Mouse (Mus musculus): Measurements from ENCODE around the gene 2310011J03Rik. TPM values are rescaled to one million over a fixed set of nuclear protein-coding genes. Genes with fewer than 3 reads are reported as not detected.

The 2310011J03Rik gene
- polyA plus RNA-seq, 1 experiment from 2014 or later = 46.6 TPM

- H3K9ac ChIP-seq (ENCODE audit: low read length) = 0 out of 2 replicates have a peak overlapping the region, but pooled peaks have one; percentile 22
- peaks cover 7% of the 10 kb centered on the region; the same call in 1 of the 2 replicates for H3K4me1 ChIP-seq (ENCODE audit: control insufficient read depth, insufficient read depth, low read length)
- ATAC-seq (ENCODE audit: insufficient read depth, low FRiP score) = no peak
- H3K9me3 ChIP-seq (replicated peaks; ENCODE audit: control insufficient read depth, low read length) = no peaks in the 10 kb centered on the region
- H3K4me2 ChIP-seq (ENCODE audit: low read depth, low read length) = no peak overlapping the region
- H3K27ac ChIP-seq (ENCODE audit: low read length) = no peak overlapping the region
- WGBS = 36% methylated on average over 11 of the region's 11 CpGs
- no peaks in the 10 kb centered on the region for H3K36me3 ChIP-seq (ENCODE audit: control insufficient read depth, insufficient read depth, low read length)
- H3K4me3 ChIP-seq (replicated peaks; ENCODE audit: low read length) = no peak overlapping the region
- H3K27me3 ChIP-seq (ENCODE audit: control insufficient read depth, insufficient read depth, low read length) = peaks cover 59% of the 10 kb centered on the region
These were observed 19.6 kb downstream of the 2310011J03Rik start for GRCm38 (mm10) chr10:80300672-80301181.

- H3K27ac ChIP-seq (ENCODE audit: low read length) = no peak overlapping the region
- WGBS = 54% methylated on average over 10 of the region's 10 CpGs
- no peak overlapping the region for H3K9ac ChIP-seq (ENCODE audit: low read length)
- no peaks in the 10 kb centered on the region for H3K36me3 ChIP-seq (ENCODE audit: control insufficient read depth, insufficient read depth, low read length)
- no peak for ATAC-seq (ENCODE audit: insufficient read depth, low FRiP score)
- peaks cover 8% of the 10 kb centered on the region for H3K4me1 ChIP-seq (ENCODE audit: control insufficient read depth, insufficient read depth, low read length)
- no peak overlapping the region for H3K4me2 ChIP-seq (ENCODE audit: low read depth, low read length)
- H3K27me3 ChIP-seq (ENCODE audit: control insufficient read depth, insufficient read depth, low read length) = peaks cover 50% of the 10 kb centered on the region
- no peaks in the 10 kb centered on the region for H3K9me3 ChIP-seq (replicated peaks; ENCODE audit: control insufficient read depth, low read length)
- no peak overlapping the region for H3K4me3 ChIP-seq (replicated peaks; ENCODE audit: low read length)
These were observed 20.5 kb downstream of the 2310011J03Rik start for GRCm38 (mm10) chr10:80299824-80300223.

- Histone ChIP-seq H3K36me3 (ENCODE audit: control insufficient read depth, insufficient read depth, low read length) (0 out of 2 replicates have a peak, but pooled peaks cover 5% of the 10 kb centered on the region), H3K27me3 (ENCODE audit: control insufficient read depth, insufficient read depth, low read length) (peaks cover 45% of the 10 kb centered on the region), H3K9me3 (replicated peaks; ENCODE audit: control insufficient read depth, low read length) (no peaks in the 10 kb centered on the region), H3K4me2 (ENCODE audit: low read depth, low read length) (no peak overlapping the region), H3K4me1 (ENCODE audit: control insufficient read depth, insufficient read depth, low read length) (peaks cover 8% of the 10 kb centered on the region), H3K4me3 (replicated peaks; ENCODE audit: low read length) (no peak overlapping the region; the same call in 1 of the 2 replicates), H3K9ac (ENCODE audit: low read length) (no peak overlapping the region), H3K27ac (ENCODE audit: low read length) (no peak overlapping the region)
- 13% methylated on average over 15 of the region's 15 CpGs for WGBS
- ATAC-seq (ENCODE audit: insufficient read depth, low FRiP score) = no peak
These were observed 21.0 kb downstream of the 2310011J03Rik start for GRCm38 (mm10) chr10:80299301-80299700.

- no peak overlapping the region; the same call in 1 of the 2 replicates for H3K4me3 ChIP-seq (replicated peaks; ENCODE audit: low read length)
- no peak for ATAC-seq (ENCODE audit: insufficient read depth, low FRiP score)
- H3K9me3 ChIP-seq (replicated peaks; ENCODE audit: control insufficient read depth, low read length) = no peaks in the 10 kb centered on the region
- peaks cover 45% of the 10 kb centered on the region for H3K27me3 ChIP-seq (ENCODE audit: control insufficient read depth, insufficient read depth, low read length)
- H3K4me1 ChIP-seq (ENCODE audit: control insufficient read depth, insufficient read depth, low read length) = peaks cover 13% of the 10 kb centered on the region
- no peak overlapping the region for H3K9ac ChIP-seq (ENCODE audit: low read length)
- H3K4me2 ChIP-seq (ENCODE audit: low read depth, low read length) = no peak overlapping the region
- H3K27ac ChIP-seq (ENCODE audit: low read length) = no peak overlapping the region
- WGBS = 5% methylated on average over 26 of the region's 26 CpGs
- 0 out of 2 replicates have a peak, but pooled peaks cover 8% of the 10 kb centered on the region for H3K36me3 ChIP-seq (ENCODE audit: control insufficient read depth, insufficient read depth, low read length)
These were observed 21.6 kb downstream of the 2310011J03Rik start for GRCm38 (mm10) chr10:80298571-80299281.

GRCm38 (mm10) chr10:80297526-80298133 lies 22.7 kb downstream of the 2310011J03Rik start:
- Histone ChIP-seq H3K4me1 (ENCODE audit: control insufficient read depth, insufficient read depth, low read length) (peaks cover 19% of the 10 kb centered on the region), H3K9ac (ENCODE audit: low read length) (0 out of 2 replicates have a peak overlapping the region, but pooled peaks have one; percentile 1), H3K27me3 (ENCODE audit: control insufficient read depth, insufficient read depth, low read length) (peaks cover 41% of the 10 kb centered on the region)

GRCm38 (mm10) chr10:80296824-80297223 lies 23.5 kb downstream of the 2310011J03Rik start:
- 0 out of 2 replicates have a peak overlapping the region, but pooled peaks have one; percentile 2 for H3K9ac ChIP-seq (ENCODE audit: low read length)
- H3K9me3 ChIP-seq (replicated peaks; ENCODE audit: control insufficient read depth, low read length) = no peaks in the 10 kb centered on the region
- H3K27me3 ChIP-seq (ENCODE audit: control insufficient read depth, insufficient read depth, low read length) = peaks cover 39% of the 10 kb centered on the region
- no peak overlapping the region for H3K27ac ChIP-seq (ENCODE audit: low read length)
- 0 out of 2 replicates have a peak, but pooled peaks cover 8% of the 10 kb centered on the region for H3K36me3 ChIP-seq (ENCODE audit: control insufficient read depth, insufficient read depth, low read length)
- peaks cover 15% of the 10 kb centered on the region for H3K4me1 ChIP-seq (ENCODE audit: control insufficient read depth, insufficient read depth, low read length)
- H3K4me2 ChIP-seq (ENCODE audit: low read depth, low read length) = no peak overlapping the region
- no peak overlapping the region for H3K4me3 ChIP-seq (replicated peaks; ENCODE audit: low read length)
- WGBS = 79% methylated on average over 5 of the region's 5 CpGs
- ATAC-seq (ENCODE audit: insufficient read depth, low FRiP score) = no peak

More at GRCm38 (mm10) chr10:80297526-80298133, 22.7 kb downstream of the 2310011J03Rik start:
- Histone ChIP-seq H3K4me3 (replicated peaks; ENCODE audit: low read length) (no peak overlapping the region), H3K4me2 (ENCODE audit: low read depth, low read length) (no peak overlapping the region), H3K36me3 (ENCODE audit: control insufficient read depth, insufficient read depth, low read length) (0 out of 2 replicates have a peak, but pooled peaks cover 8% of the 10 kb centered on the region), H3K27ac (ENCODE audit: low read length) (no peak overlapping the region), H3K9me3 (replicated peaks; ENCODE audit: control insufficient read depth, low read length) (no peaks in the 10 kb centered on the region)
- 70% methylated on average over 8 of the region's 8 CpGs for WGBS
- no peak for ATAC-seq (ENCODE audit: insufficient read depth, low FRiP score)

- Histone ChIP-seq H3K9ac (ENCODE audit: low read length) (peak within 1 kb of the TSS; percentile 67), H3K4me2 (ENCODE audit: low read depth, low read length) (peak within 1 kb of the TSS; percentile 77), H3K4me3 (replicated peaks; ENCODE audit: low read length) (peak within 1 kb of the TSS; percentile 43), H3K4me1 (ENCODE audit: control insufficient read depth, insufficient read depth, low read length) (peaks cover 15% of the 10 kb centered on the region), H3K27me3 (ENCODE audit: control insufficient read depth, insufficient read depth, low read length) (peaks cover 31% of the 10 kb centered on the region), H3K27ac (ENCODE audit: low read length) (peak within 1 kb of the TSS; percentile 9; the same call in 1 of the 2 replicates), H3K9me3 (replicated peaks; ENCODE audit: control insufficient read depth, low read length) (no peaks in the 10 kb centered on the region), H3K36me3 (ENCODE audit: control insufficient read depth, insufficient read depth, low read length) (0 out of 2 replicates have a peak, but pooled peaks cover 8% of the 10 kb centered on the region)
- WGBS = under 1% methylated on average over 26 of the region's 26 CpGs
- ATAC-seq (ENCODE audit: insufficient read depth, low FRiP score) = peak; percentile 33; the same call in 1 of the 2 replicates
These were observed 24.5 kb downstream of the 2310011J03Rik start, which contains the start of gene Apc2 for GRCm38 (mm10) chr10:80295618-80296425. Apc2 (plus strand) TSS chr10:80295977.

- no peak overlapping the region for H3K9ac ChIP-seq (ENCODE audit: low read length)
- H3K27me3 ChIP-seq (ENCODE audit: control insufficient read depth, insufficient read depth, low read length) = peaks cover 21% of the 10 kb centered on the region
- no peak for ATAC-seq (ENCODE audit: insufficient read depth, low FRiP score)
- H3K4me2 ChIP-seq (ENCODE audit: low read depth, low read length) = no peak overlapping the region
- H3K4me3 ChIP-seq (replicated peaks; ENCODE audit: low read length) = no peak overlapping the region
- no peaks in the 10 kb centered on the region for H3K9me3 ChIP-seq (replicated peaks; ENCODE audit: control insufficient read depth, low read length)
- H3K4me1 ChIP-seq (ENCODE audit: control insufficient read depth, insufficient read depth, low read length) = peaks cover 15% of the 10 kb centered on the region
- 0 out of 2 replicates have a peak, but pooled peaks cover 8% of the 10 kb centered on the region for H3K36me3 ChIP-seq (ENCODE audit: control insufficient read depth, insufficient read depth, low read length)
- WGBS = 34% methylated on average over 7 of the region's 7 CpGs
- no peak overlapping the region for H3K27ac ChIP-seq (ENCODE audit: low read length)
These were observed 25.5 kb downstream of the 2310011J03Rik start for GRCm38 (mm10) chr10:80294788-80295303.

Data from stomach, embryonic 16.5 days (tissue).